In genomic region chr3:55353169-55353568, GRCm38 (mm10) we compare ENCODE assay signal across 11 mouse cellular contexts.
DNase-seq lines count a peak whose midpoint lies in the region; ATAC-seq and TF ChIP-seq lines count a peak whose summit lies in the region.
"Had no signal": no experiment of that assay in that cellular context is flagged by ENCODE, and none has a peak within 500 bp of the region (broad histone marks: within the 10 kb centered on the region; RNA-seq: fewer than 3 reads in every experiment).

No protein-coding gene starts in this region.

- no peak overlapping the region for H3K9ac ChIP-seq in midbrain, embryonic 11.5 days (ENCODE audit: low read length)
- H3K9ac ChIP-seq in forebrain, embryonic 12.5 days = no peak overlapping the region
- no peak overlapping the region for H3K9ac ChIP-seq in hindbrain, embryonic 15.5 days
- H3K9ac ChIP-seq in neural tube, embryonic 15.5 days (replicated peaks) = no peak overlapping the region
- no peak overlapping the region for H3K9ac ChIP-seq in heart, adult 2 months (ENCODE audit: low read depth, low read length)
- H3K9ac ChIP-seq: heart, embryonic 12.5 days; liver, embryonic 15.5 days had no signal

- ATAC-seq in midbrain, embryonic 11.5 days (ENCODE audit: low FRiP score) = no peak
- no peak for ATAC-seq in forebrain, embryonic 12.5 days (ENCODE audit: low FRiP score)
- ATAC-seq in hindbrain, embryonic 15.5 days (ENCODE audit: low FRiP score, low read depth) = no peak
- ATAC-seq in neural tube, embryonic 15.5 days (ENCODE audit: low FRiP score) = no peak
- no peak for ATAC-seq in frontal cortex, adult (ENCODE audit: low TSS enrichment)

- no peaks in the 10 kb centered on the region for H3K79me2 ChIP-seq in heart, adult 2 months (replicated peaks; ENCODE audit: control insufficient read depth, insufficient read depth, low read length)

- H3K4me3 ChIP-seq in midbrain, embryonic 11.5 days (ENCODE audit: low read depth, low read length) = no peak overlapping the region
- H3K4me3 ChIP-seq in midbrain, embryonic 10.5 days = no peak overlapping the region
- H3K4me3 ChIP-seq in forebrain, embryonic 12.5 days (replicated peaks) = no peak overlapping the region
- no peak overlapping the region for H3K4me3 ChIP-seq in hindbrain, embryonic 15.5 days
- no peak overlapping the region for H3K4me3 ChIP-seq in neural tube, embryonic 15.5 days (replicated peaks)
- no peak overlapping the region for H3K4me3 ChIP-seq in heart, adult 2 months
- H3K4me3 ChIP-seq: embryonic facial prominence, embryonic 13.5 days; heart, embryonic 12.5 days; liver, embryonic 15.5 days had no signal

- TF ChIP-seq POLR2A in heart, adult 2 months (IDR thresholded peaks at IDR 0.05; ENCODE audit: insufficient read depth, low read depth, low read length) = no peak

- no peak overlapping the region for H3K27ac ChIP-seq in midbrain, embryonic 11.5 days (ENCODE audit: low read depth, low read length)
- no peak overlapping the region for H3K27ac ChIP-seq in midbrain, embryonic 10.5 days (replicated peaks)
- peak overlapping the region; percentile 93; the same call in 1 of the 2 replicates for H3K27ac ChIP-seq in forebrain, embryonic 12.5 days
- peak overlapping the region; percentile 87 for H3K27ac ChIP-seq in hindbrain, embryonic 15.5 days (replicated peaks)
- H3K27ac ChIP-seq in neural tube, embryonic 15.5 days (replicated peaks) = peak overlapping the region; percentile 86
- no peak overlapping the region for H3K27ac ChIP-seq in heart, adult 2 months
- H3K27ac ChIP-seq: embryonic facial prominence, embryonic 13.5 days; liver, embryonic 15.5 days had no signal

- WGBS in midbrain, embryonic 11.5 days = 94% methylated on average over 9 of the region's 9 CpGs
- 90% methylated on average over 9 of the region's 9 CpGs for WGBS in midbrain, embryonic 10.5 days
- WGBS in forebrain, embryonic 12.5 days = 87% methylated on average over 9 of the region's 9 CpGs
- 55% methylated on average over 9 of the region's 9 CpGs for WGBS in hindbrain, embryonic 15.5 days
- WGBS in neural tube, embryonic 15.5 days = 53% methylated on average over 9 of the region's 9 CpGs
- 85% methylated on average over 9 of the region's 9 CpGs for WGBS in heart, adult 2 months

- H3K4me2 ChIP-seq in midbrain, embryonic 11.5 days = no peak overlapping the region
- H3K4me2 ChIP-seq in forebrain, embryonic 12.5 days = no peak overlapping the region
- no peak overlapping the region for H3K4me2 ChIP-seq in hindbrain, embryonic 15.5 days
- H3K4me2 ChIP-seq in neural tube, embryonic 15.5 days = no peak overlapping the region
- H3K4me2 ChIP-seq: embryonic facial prominence, embryonic 13.5 days; heart, embryonic 12.5 days; liver, embryonic 15.5 days had no signal

- no peaks in the 10 kb centered on the region for H3K27me3 ChIP-seq in midbrain, embryonic 11.5 days (ENCODE audit: control insufficient read depth, insufficient read depth, low read length)
- H3K27me3 ChIP-seq in midbrain, embryonic 10.5 days (ENCODE audit: low read depth, poor library complexity, severe bottlenecking) = no peaks in the 10 kb centered on the region
- no peaks in the 10 kb centered on the region for H3K27me3 ChIP-seq in forebrain, embryonic 12.5 days
- H3K27me3 ChIP-seq in hindbrain, embryonic 15.5 days = no peaks in the 10 kb centered on the region
- H3K27me3 ChIP-seq in neural tube, embryonic 15.5 days (replicated peaks) = no peaks in the 10 kb centered on the region
- no peaks in the 10 kb centered on the region for H3K27me3 ChIP-seq in heart, adult 2 months (ENCODE audit: control insufficient read depth, insufficient read depth, low read length)
- H3K27me3 ChIP-seq: embryonic facial prominence, embryonic 13.5 days; heart, embryonic 12.5 days; liver, embryonic 15.5 days had no signal

- intact Hi-C loops in heart, adult 2 months (cut with DNase I) = loop anchor here (1.0 to 10.0 kb wide), 2 partner anchors 200 to 538 kb away; no protein-coding TSS in a partner anchor

- H3K9me3 ChIP-seq in midbrain, embryonic 11.5 days (ENCODE audit: control insufficient read depth, low read length) = no peaks in the 10 kb centered on the region
- H3K9me3 ChIP-seq in midbrain, embryonic 10.5 days (replicated peaks) = no peaks in the 10 kb centered on the region
- no peaks in the 10 kb centered on the region for H3K9me3 ChIP-seq in forebrain, embryonic 12.5 days
- no peaks in the 10 kb centered on the region for H3K9me3 ChIP-seq in hindbrain, embryonic 15.5 days
- no peaks in the 10 kb centered on the region for H3K9me3 ChIP-seq in neural tube, embryonic 15.5 days (replicated peaks)
- H3K9me3 ChIP-seq: embryonic facial prominence, embryonic 13.5 days; heart, embryonic 12.5 days; liver, embryonic 15.5 days had no signal

- peaks cover 34% of the 10 kb centered on the region for H3K4me1 ChIP-seq in midbrain, embryonic 11.5 days (ENCODE audit: control insufficient read depth, insufficient read depth, low read length)
- peaks cover 76% of the 10 kb centered on the region for H3K4me1 ChIP-seq in midbrain, embryonic 10.5 days
- H3K4me1 ChIP-seq in forebrain, embryonic 12.5 days = peaks cover 56% of the 10 kb centered on the region
- H3K4me1 ChIP-seq in hindbrain, embryonic 15.5 days (replicated peaks) = peaks cover 64% of the 10 kb centered on the region
- peaks cover 63% of the 10 kb centered on the region for H3K4me1 ChIP-seq in neural tube, embryonic 15.5 days
- peaks cover 2% of the 10 kb centered on the region for H3K4me1 ChIP-seq in heart, adult 2 months (ENCODE audit: control insufficient read depth, insufficient read depth, low read length)
- H3K4me1 ChIP-seq: liver, embryonic 15.5 days had no signal

- H3K36me3 ChIP-seq in midbrain, embryonic 11.5 days (ENCODE audit: control insufficient read depth, insufficient read depth, low read length) = no peaks in the 10 kb centered on the region
- H3K36me3 ChIP-seq in midbrain, embryonic 10.5 days = no peaks in the 10 kb centered on the region
- H3K36me3 ChIP-seq in forebrain, embryonic 12.5 days (replicated peaks) = no peaks in the 10 kb centered on the region
- no peaks in the 10 kb centered on the region for H3K36me3 ChIP-seq in hindbrain, embryonic 15.5 days
- H3K36me3 ChIP-seq in neural tube, embryonic 15.5 days = no peaks in the 10 kb centered on the region
- no peaks in the 10 kb centered on the region for H3K36me3 ChIP-seq in heart, adult 2 months (ENCODE audit: control insufficient read depth, insufficient read depth, low read length)
- H3K36me3 ChIP-seq: embryonic facial prominence, embryonic 13.5 days; heart, embryonic 12.5 days; liver, embryonic 15.5 days had no signal

- no peak for TF ChIP-seq EP300 in heart, adult 2 months (IDR thresholded peaks at IDR 0.05; ENCODE audit: insufficient read depth, low read depth, low read length)

- DNase-seq in midbrain, embryonic 11.5 days (ENCODE audit: low spot score, missing footprints) = peak; percentile 81
- no peak for DNase-seq in midbrain, embryonic 10.5 days (ENCODE audit: low spot score)
- no peak for DNase-seq in heart, adult 2 months
- DNase-seq: kidney, postnatal 36 days had no signal

- no peak for TF ChIP-seq CTCF in heart, adult 2 months (IDR thresholded peaks at IDR 0.05)

Comparison
In these comparisons a context has a peak if more than half of its experiments do, and no peak if none do; other contexts are left out.
1. H3K27ac ChIP-seq: peak in forebrain, embryonic 12.5 days (single experiment), hindbrain, embryonic 15.5 days (single experiment) and neural tube, embryonic 15.5 days (single experiment); none in midbrain, embryonic 11.5 days (single experiment), midbrain, embryonic 10.5 days (single experiment) and heart, adult 2 months (single experiment).